Mouse (Mus musculus): Measurements from ENCODE around the gene Tmem8b.

DNA sequence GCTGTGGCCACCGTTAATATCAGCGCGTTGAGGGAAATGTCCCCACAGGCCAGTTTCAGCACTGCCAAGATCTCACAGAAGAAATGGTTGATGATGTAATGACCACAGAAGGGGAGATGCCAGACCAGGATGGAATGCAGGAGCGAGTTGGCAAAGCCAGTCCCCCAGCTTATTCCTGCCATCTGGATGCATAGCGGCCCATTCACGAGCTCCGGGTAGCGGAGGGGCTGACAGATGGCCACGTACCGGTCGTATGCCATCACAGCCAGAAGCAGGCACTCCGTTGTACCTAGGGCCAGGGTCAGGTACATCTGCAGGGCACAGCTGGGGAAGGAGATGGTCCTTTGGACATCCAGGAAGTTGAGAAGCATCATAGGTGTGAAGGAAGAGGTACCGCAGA lies 27.8 kb downstream of the Tmem8b start:
- TF ChIP-seq POLR2A (IDR thresholded peaks at IDR 0.05; ENCODE audit: low read depth, low read length), result no peak
- TF ChIP-seq CTCF (IDR thresholded peaks at IDR 0.05; ENCODE audit: extremely low read depth, insufficient read depth, insufficient read length, insufficient replicate concordance), result no peak

Data from spleen, adult 2 months (tissue).